Mouse (Mus musculus) forebrain, embryonic 11.5 days (tissue): ENCODE data around the gene Ttf2. TPM values are rescaled to one million over a fixed set of nuclear protein-coding genes. Genes with fewer than 3 reads are reported as not detected.

Source experiments
- ATAC-seq: fragments of 200-750 bp; cut with Nextera tagmentation; replicated peaks from 2 replicates; pipeline ENCODE4 v1.8.0; 2017; ENCODE audit warnings: moderate TSS enrichment; ENCODE audit not compliant: low FRiP score
- DNase-seq: peaks from one replicate; pipeline ENCODE4 v3.0.0-alpha.2; 2017; ENCODE audit warnings: low spot score
- H3K27ac ChIP-seq: fragments of 300-500 bp; sonication (generic); 2 replicates; pipeline ENCODE4 v1.5.1; 2014; ENCODE audit warnings: low read depth, low read length
- H3K27me3 ChIP-seq: fragments of 300-500 bp; sonication (generic); 2 replicates; pipeline ENCODE4 v1.6.1; 2014; ENCODE audit warnings: mild to moderate bottlenecking, low read length, mixed read lengths; ENCODE audit not compliant: control insufficient read depth, insufficient read depth
- H3K36me3 ChIP-seq: fragments of 300-500 bp; sonication (generic); 2 replicates; pipeline ENCODE4 v1.6.1; 2014; ENCODE audit warnings: mild to moderate bottlenecking, low read length, moderate library complexity, mixed read lengths; ENCODE audit not compliant: control insufficient read depth, insufficient read depth
- H3K4me1 ChIP-seq: fragments of 300-500 bp; sonication (generic); replicated peaks from 2 replicates; pipeline ENCODE4 v1.6.1; 2014; ENCODE audit warnings: low read length, mixed read lengths; ENCODE audit not compliant: control insufficient read depth, insufficient read depth
- H3K4me2 ChIP-seq: fragments of 300-500 bp; sonication (generic); 2 replicates; pipeline ENCODE4 v1.6.1; 2014; ENCODE audit warnings: low read depth, mild to moderate bottlenecking, low read length, moderate library complexity, mixed read lengths; ENCODE audit not compliant: severe bottlenecking
- H3K4me3 ChIP-seq: fragments of 300-500 bp; sonication (generic); 2 replicates; pipeline ENCODE4 v1.5.1; 2014; ENCODE audit warnings: low read depth, low read length
- H3K9ac ChIP-seq: fragments of 300-500 bp; sonication (generic); 2 replicates; pipeline ENCODE4 v1.6.1; 2014; ENCODE audit warnings: low read length
- H3K9me3 ChIP-seq: fragments of 300-500 bp; sonication (generic); 2 replicates; pipeline ENCODE4 v1.6.1; 2016; ENCODE audit warnings: low read length, mixed read lengths; ENCODE audit not compliant: control insufficient read depth
- WGBS: fragments of 180-500 bp; shearing (Covaris S2); extraction: QIAGEN DNeasy Blood & Tissue Kit; methylation state at CpG from one replicate; pipeline ENCODE4 v1.1.7; 2014; 5-methylcytosine and 5-hydroxymethylcytosine counted together
- polyA plus RNA-seq: library from polyadenylated mRNA; unstranded; fragments of >200 nt; fragmentation: Nextera tagmentation; extraction: Ambion mirVana; gene quantifications from 2 replicates; pipeline ENCODE4 v1.2.1, GENCODE M21; 2014

Gene Ttf2
- polyA plus RNA-seq = 30.2 and 30.8 TPM in 2 replicates

DNA sequence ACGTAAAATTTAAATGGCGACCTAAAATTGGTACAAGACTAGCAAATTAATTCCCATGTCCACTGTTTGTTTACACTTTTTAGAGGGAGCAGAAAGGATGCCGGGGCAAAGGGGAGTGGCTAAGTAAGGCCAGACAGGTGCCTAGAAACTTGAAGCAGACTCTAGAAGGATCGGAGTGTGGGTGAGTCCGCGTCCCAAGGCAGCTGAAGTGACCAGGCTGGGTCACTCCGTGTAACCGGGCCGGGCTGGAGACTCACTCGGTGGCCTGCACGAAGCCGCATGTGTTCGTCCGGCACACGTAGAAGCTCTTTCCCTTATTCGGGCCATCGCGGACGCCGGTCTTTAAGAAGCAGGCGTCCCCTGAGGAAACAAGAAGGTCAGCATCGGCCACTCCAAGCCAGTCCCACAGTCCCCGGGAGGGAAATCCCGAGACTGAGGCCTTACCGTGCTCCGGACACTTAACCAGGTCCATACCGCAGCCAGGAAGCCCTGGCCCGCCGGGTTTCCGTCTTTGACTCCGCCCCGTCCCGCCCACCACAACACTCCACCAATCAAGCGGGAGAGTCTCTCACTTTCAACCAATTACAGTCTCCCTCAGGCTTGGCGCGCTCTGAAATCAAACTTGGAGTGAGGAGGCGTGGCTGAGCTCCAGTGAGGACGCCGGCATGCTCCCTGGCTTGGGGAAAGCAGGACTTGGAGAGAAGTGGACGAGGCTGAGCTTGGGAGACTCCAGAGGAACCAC, at the start of gene Ttf2:
Gene Ttf2, minus strand, starts transcription at position 488 of the 742 bp plus-strand sequence.
- peak within 1 kb of the TSS; percentile 78 for H3K9ac ChIP-seq
- peak; percentile 95 for DNase-seq

DNA sequence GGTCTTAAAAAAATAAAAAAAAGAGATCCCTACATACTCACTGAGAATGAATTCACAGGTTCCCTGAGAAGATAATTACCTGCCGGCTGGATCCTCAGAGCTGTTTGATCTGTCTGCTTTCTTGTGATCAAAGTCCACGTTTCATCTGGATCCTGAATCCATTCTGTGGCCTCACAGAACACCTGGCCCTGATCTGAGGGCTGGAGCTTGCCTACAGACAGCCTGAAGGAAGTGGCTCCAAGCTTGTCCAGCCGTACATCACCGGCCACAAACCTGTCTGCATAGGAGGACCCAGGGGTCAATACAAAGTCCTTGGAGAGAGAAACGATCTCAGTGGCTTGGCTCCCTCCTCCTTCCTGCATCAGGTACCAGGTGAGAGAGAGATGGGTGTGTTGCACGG, 49.0 kb upstream of the Ttf2 start:
- no peak overlapping the region for H3K27ac ChIP-seq
- ATAC-seq (no peak), DNase-seq (no peak)
- no peaks in the 10 kb centered on the region for H3K27me3 ChIP-seq
- no peaks in the 10 kb centered on the region for H3K36me3 ChIP-seq
- no peak overlapping the region for H3K4me2 ChIP-seq
- peaks cover 3% of the 10 kb centered on the region; the same call in 1 of the 2 replicates for H3K4me1 ChIP-seq
- no peak overlapping the region for H3K4me3 ChIP-seq
- no peak overlapping the region for H3K9ac ChIP-seq
- no peaks in the 10 kb centered on the region for H3K9me3 ChIP-seq
- WGBS = 87% methylated on average over 6 of the region's 6 CpGs

More for the DNA sequence above, at the start of gene Ttf2:
- Histone ChIP-seq H3K27me3 (no peaks in the 10 kb centered on the region), H3K4me1 (0 out of 2 replicates have a peak, but pooled peaks cover 3% of the 10 kb centered on the region), H3K27ac (no peak within 1 kb of the TSS), H3K36me3 (no peaks in the 10 kb centered on the region), H3K9me3 (no peaks in the 10 kb centered on the region), H3K4me3 (peak within 1 kb of the TSS; percentile 72), H3K4me2 (peak within 1 kb of the TSS; percentile 72)
- ATAC-seq = peak; percentile 99
- whole genome bisulfite sequencing = under 1% methylated on average over 40 of the region's 40 CpGs

DNA sequence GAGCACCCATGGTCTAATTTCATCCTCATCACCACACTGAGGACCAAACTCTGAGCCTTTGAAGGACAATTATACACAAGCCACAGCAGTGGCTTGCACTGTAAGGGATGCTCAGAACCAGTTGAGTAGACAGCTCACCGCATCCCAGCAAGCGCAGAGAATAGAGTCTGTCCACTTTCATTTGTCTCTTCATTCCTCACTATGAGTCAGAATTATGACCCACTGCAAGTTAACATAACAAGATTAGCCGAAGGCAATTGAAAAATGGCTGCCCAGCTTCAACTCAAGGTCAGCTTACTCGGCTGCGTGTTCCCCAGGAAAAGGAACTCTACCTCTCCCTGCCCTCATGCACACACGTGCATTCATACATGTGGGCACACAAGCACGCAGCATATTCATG, 46.6 kb upstream of the Ttf2 start:
- ATAC-seq (no peak), DNase-seq (no peak)
- H3K4me3 ChIP-seq = no peak overlapping the region
- H3K4me2 ChIP-seq = no peak overlapping the region
- 90% methylated on average over 7 of the region's 7 CpGs for WGBS
- no peaks in the 10 kb centered on the region for H3K27me3 ChIP-seq
- H3K4me1 ChIP-seq = peaks cover 3% of the 10 kb centered on the region; the same call in 1 of the 2 replicates
- H3K9ac ChIP-seq = no peak overlapping the region
- no peaks in the 10 kb centered on the region for H3K36me3 ChIP-seq
- no peak overlapping the region for H3K27ac ChIP-seq
- no peaks in the 10 kb centered on the region for H3K9me3 ChIP-seq

- peaks cover 3% of the 10 kb centered on the region; the same call in 1 of the 2 replicates for H3K4me1 ChIP-seq
- no peak for DNase-seq
- no peak for ATAC-seq
- H3K36me3 ChIP-seq = no peaks in the 10 kb centered on the region
- H3K9me3 ChIP-seq = no peaks in the 10 kb centered on the region
- H3K4me3 ChIP-seq = no peak overlapping the region
- H3K4me2 ChIP-seq = no peak overlapping the region
- WGBS = 46% methylated on average over 4 of the region's 4 CpGs
- H3K9ac ChIP-seq = no peak overlapping the region
- H3K27me3 ChIP-seq = no peaks in the 10 kb centered on the region
- H3K27ac ChIP-seq = no peak overlapping the region
These were observed 45.8 kb upstream of the Ttf2 start for GRCm38 (mm10) chr3:101015254-101015653.

- H3K9ac ChIP-seq = no peak overlapping the region
- no peak for DNase-seq
- H3K4me2 ChIP-seq = no peak overlapping the region
- H3K27me3 ChIP-seq = no peaks in the 10 kb centered on the region
- no peak for ATAC-seq
- no peak overlapping the region for H3K27ac ChIP-seq
- H3K4me1 ChIP-seq = peaks cover 3% of the 10 kb centered on the region; the same call in 1 of the 2 replicates
- no peaks in the 10 kb centered on the region for H3K9me3 ChIP-seq
- H3K36me3 ChIP-seq = no peaks in the 10 kb centered on the region
- no peak overlapping the region for H3K4me3 ChIP-seq
- 82% methylated on average over 3 of the region's 3 CpGs for WGBS
These were observed 44.1 kb upstream of the Ttf2 start for GRCm38 (mm10) chr3:101013536-101013935.

- no peak for DNase-seq
- no peak overlapping the region for H3K4me3 ChIP-seq
- no peaks in the 10 kb centered on the region for H3K36me3 ChIP-seq
- H3K9me3 ChIP-seq = no peaks in the 10 kb centered on the region
- no peak overlapping the region for H3K27ac ChIP-seq
- peaks cover 3% of the 10 kb centered on the region; the same call in 1 of the 2 replicates for H3K4me1 ChIP-seq
- no peaks in the 10 kb centered on the region for H3K27me3 ChIP-seq
- 93% methylated on average over 10 of the region's 10 CpGs for WGBS
- H3K9ac ChIP-seq = no peak overlapping the region
- no peak for ATAC-seq
- no peak overlapping the region for H3K4me2 ChIP-seq
These were observed 43.5 kb upstream of the Ttf2 start for GRCm38 (mm10) chr3:101013005-101013404.

- 84% methylated on average over 8 of the region's 8 CpGs for WGBS
- H3K36me3 ChIP-seq = no peaks in the 10 kb centered on the region
- H3K4me3 ChIP-seq = no peak overlapping the region
- no peak for DNase-seq
- H3K27me3 ChIP-seq = no peaks in the 10 kb centered on the region
- H3K9me3 ChIP-seq = no peaks in the 10 kb centered on the region
- H3K4me2 ChIP-seq = no peak overlapping the region
- H3K4me1 ChIP-seq = peaks cover 3% of the 10 kb centered on the region; the same call in 1 of the 2 replicates
- no peak for ATAC-seq
- no peak overlapping the region for H3K27ac ChIP-seq
- no peak overlapping the region for H3K9ac ChIP-seq
These were observed 43.1 kb upstream of the Ttf2 start for GRCm38 (mm10) chr3:101012597-101012996.

GRCm38 (mm10) chr3:101012131-101012571, 42.7 kb upstream of the Ttf2 start:
- H3K4me2 ChIP-seq = no peak overlapping the region
- DNase-seq = no peak
- no peak overlapping the region for H3K27ac ChIP-seq
- H3K9me3 ChIP-seq = no peaks in the 10 kb centered on the region
- 75% methylated on average over 10 of the region's 10 CpGs for WGBS
- 0 out of 2 replicates have a peak, but pooled peaks have one; percentile 24 for ATAC-seq
- H3K9ac ChIP-seq = no peak overlapping the region
- no peaks in the 10 kb centered on the region for H3K27me3 ChIP-seq
- peaks cover 3% of the 10 kb centered on the region; the same call in 1 of the 2 replicates for H3K4me1 ChIP-seq
- no peaks in the 10 kb centered on the region for H3K36me3 ChIP-seq
- no peak overlapping the region for H3K4me3 ChIP-seq
